8 mouse cellular contexts compared by ENCODE assay signal in the genomic region with DNA sequence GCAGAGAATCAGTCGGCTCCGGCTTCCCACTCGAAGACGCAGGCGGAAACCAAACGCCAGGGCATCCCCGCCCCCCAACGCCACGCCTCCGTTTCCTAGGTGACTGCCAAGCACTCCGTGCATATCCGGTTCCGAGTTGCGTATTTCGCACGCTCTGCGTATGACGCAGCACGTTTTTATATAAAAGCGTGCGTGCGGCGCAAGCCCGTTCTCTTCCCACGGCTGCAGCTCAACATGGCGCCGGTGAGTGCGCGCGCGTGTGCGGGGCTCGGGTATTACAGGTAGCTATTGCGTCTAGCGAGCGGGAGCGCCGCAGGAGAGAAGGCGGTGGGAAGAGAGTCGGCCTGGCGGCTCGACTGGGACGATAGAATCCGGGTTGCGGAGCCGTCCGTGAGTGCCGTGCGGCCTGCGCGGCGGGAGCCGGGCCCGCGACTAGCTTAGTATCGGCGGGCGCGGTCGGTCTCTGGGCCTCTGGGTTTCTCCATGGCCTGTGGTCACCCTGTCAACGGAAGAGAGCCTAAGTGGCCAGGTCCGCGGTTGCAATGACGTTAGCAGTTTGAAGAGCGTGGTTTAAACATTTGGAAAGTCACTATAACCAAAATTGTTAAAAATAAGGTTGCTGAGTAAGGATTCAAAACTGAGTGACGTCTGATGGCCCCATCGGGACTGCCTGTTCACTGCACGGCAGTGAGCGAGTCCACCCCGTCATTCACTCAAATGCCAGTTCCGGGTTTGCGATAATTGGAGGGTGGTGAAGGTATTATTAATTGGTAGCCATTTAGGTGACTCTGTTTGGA. TPM values are rescaled to one million over a fixed set of nuclear protein-coding genes. Genes with fewer than 3 reads are reported as not detected.
A peak's percentile ranks its signal among the peaks of the same experiment; 100 is the strongest.
DNase-seq lines count a peak whose midpoint lies in the region; ATAC-seq and TF ChIP-seq lines count a peak whose summit lies in the region.

A gene (plus strand): TSS at position 136 of the 797 bp plus-strand sequence.

- TF ChIP-seq CTCF in kidney, adult 2 months (conservative IDR thresholded peaks at IDR 0.05; ENCODE audit: insufficient read depth, insufficient read length, low read depth, low read length), result no peak
- TF ChIP-seq CTCF in spleen, adult 2 months (IDR thresholded peaks at IDR 0.05; ENCODE audit: extremely low read depth, insufficient read depth, insufficient read length, insufficient replicate concordance), result no peak

- peak; percentile 99 for ATAC-seq in embryonic facial prominence, embryonic 13.5 days (ENCODE audit: insufficient number of reproducible peaks, insufficient read depth, low FRiP score, low TSS enrichment, low read depth)
- peak; percentile 98 for ATAC-seq in limb, embryonic 12.5 days (ENCODE audit: insufficient number of reproducible peaks, insufficient read depth, low FRiP score, low TSS enrichment, low read depth)
- peak; percentile 100 for ATAC-seq in midbrain, embryonic 15.5 days (replicated peaks)

- H3K27me3 ChIP-seq in embryonic facial prominence, embryonic 13.5 days, result no peaks in the 10 kb centered on the region
- no peaks in the 10 kb centered on the region for H3K27me3 ChIP-seq in kidney, adult 2 months (replicated peaks; ENCODE audit: control insufficient read depth, insufficient read depth, low read length)
- no peaks in the 10 kb centered on the region for H3K27me3 ChIP-seq in limb, embryonic 12.5 days
- no peaks in the 10 kb centered on the region for H3K27me3 ChIP-seq in midbrain, embryonic 15.5 days (replicated peaks)
- H3K27me3 ChIP-seq in spleen, adult 2 months (ENCODE audit: control insufficient read depth, insufficient read depth, low read length), result no peaks in the 10 kb centered on the region

- peak within 1 kb of the TSS; percentile 83 for H3K27ac ChIP-seq in embryonic facial prominence, embryonic 13.5 days
- H3K27ac ChIP-seq in kidney, adult 2 months (ENCODE audit: insufficient read depth, low read depth, low read length), result peak within 1 kb of the TSS; percentile 80
- peak within 1 kb of the TSS; percentile 84 for H3K27ac ChIP-seq in limb, embryonic 12.5 days
- H3K27ac ChIP-seq in midbrain, embryonic 15.5 days, result peak within 1 kb of the TSS; percentile 88
- peak within 1 kb of the TSS; percentile 89 for H3K27ac ChIP-seq in spleen, adult 2 months (ENCODE audit: insufficient read depth, low read length)

- DNase-seq in 3134 (ENCODE audit: extremely low read depth, insufficient read length, low spot score), result peak; percentile 96
- peak; percentile 100 for DNase-seq in adrenal gland, postnatal 36 days
- DNase-seq in heart, adult 18-20 months, result peak; percentile 99
- DNase-seq in kidney, adult 2 months, result peak; percentile 99
- peak; percentile 95 to 99 for DNase-seq in spleen, adult 2 months (ENCODE audit: low read depth in 1 of 2, low spot score in 2 of 2)

- peak within 1 kb of the TSS; percentile 95 for H3K9ac ChIP-seq in embryonic facial prominence, embryonic 13.5 days
- peak within 1 kb of the TSS; percentile 89 for H3K9ac ChIP-seq in limb, embryonic 12.5 days (replicated peaks)
- peak within 1 kb of the TSS; percentile 95 for H3K9ac ChIP-seq in midbrain, embryonic 15.5 days

- WGBS in embryonic facial prominence, embryonic 13.5 days, result under 1% methylated on average over 72 of the region's 72 CpGs
- WGBS in kidney, adult 2 months, result under 1% methylated on average over 72 of the region's 72 CpGs
- under 1% methylated on average over 72 of the region's 72 CpGs for WGBS in limb, embryonic 12.5 days
- WGBS in midbrain, embryonic 15.5 days, result under 1% methylated on average over 72 of the region's 72 CpGs
- under 1% methylated on average over 72 of the region's 72 CpGs for WGBS in spleen, adult 2 months

- H3K4me2 ChIP-seq in embryonic facial prominence, embryonic 13.5 days, result peak within 1 kb of the TSS; percentile 67
- peak within 1 kb of the TSS; percentile 70 for H3K4me2 ChIP-seq in limb, embryonic 12.5 days
- peak within 1 kb of the TSS; percentile 66 for H3K4me2 ChIP-seq in midbrain, embryonic 15.5 days

- H3K36me3 ChIP-seq in embryonic facial prominence, embryonic 13.5 days, result peaks cover 23% of the 10 kb centered on the region
- H3K36me3 ChIP-seq in kidney, adult 2 months (ENCODE audit: control insufficient read depth, insufficient read depth, low read length), result peaks cover 3% of the 10 kb centered on the region
- H3K36me3 ChIP-seq in limb, embryonic 12.5 days, result peaks cover 26% of the 10 kb centered on the region
- peaks cover 6% of the 10 kb centered on the region; the same call in 1 of the 2 replicates for H3K36me3 ChIP-seq in midbrain, embryonic 15.5 days (replicated peaks)
- H3K36me3 ChIP-seq in spleen, adult 2 months (ENCODE audit: control insufficient read depth, insufficient read depth, low read length), result peaks cover 7% of the 10 kb centered on the region

- H3K4me1 ChIP-seq in embryonic facial prominence, embryonic 13.5 days, result peaks cover 9% of the 10 kb centered on the region; the same call in 1 of the 2 replicates
- no peaks in the 10 kb centered on the region for H3K4me1 ChIP-seq in kidney, adult 2 months (ENCODE audit: control insufficient read depth, insufficient read depth, low read length)
- H3K4me1 ChIP-seq in limb, embryonic 12.5 days (replicated peaks), result peaks cover 14% of the 10 kb centered on the region
- H3K4me1 ChIP-seq in midbrain, embryonic 15.5 days, result peaks cover 14% of the 10 kb centered on the region
- H3K4me1 ChIP-seq in spleen, adult 2 months (ENCODE audit: control insufficient read depth, insufficient read depth, insufficient read length), result no peaks in the 10 kb centered on the region

- H3K9me3 ChIP-seq in embryonic facial prominence, embryonic 13.5 days, result no peaks in the 10 kb centered on the region
- no peaks in the 10 kb centered on the region for H3K9me3 ChIP-seq in limb, embryonic 12.5 days
- H3K9me3 ChIP-seq in midbrain, embryonic 15.5 days, result no peaks in the 10 kb centered on the region

- TF ChIP-seq POLR2A in kidney, adult 2 months (IDR thresholded peaks at IDR 0.05; ENCODE audit: low read depth, low read length), result peak; percentile 98
- TF ChIP-seq POLR2A in spleen, adult 2 months (IDR thresholded peaks at IDR 0.05; ENCODE audit: low read depth, low read length), result peak; percentile 92

- H3K4me3 ChIP-seq in embryonic facial prominence, embryonic 13.5 days, result peak within 1 kb of the TSS; percentile 79
- peak within 1 kb of the TSS; percentile 92 for H3K4me3 ChIP-seq in kidney, adult 2 months (ENCODE audit: insufficient read depth, low read depth, low read length)
- H3K4me3 ChIP-seq in limb, embryonic 12.5 days (replicated peaks), result peak within 1 kb of the TSS; percentile 82
- peak within 1 kb of the TSS; percentile 74 for H3K4me3 ChIP-seq in midbrain, embryonic 15.5 days
- H3K4me3 ChIP-seq in spleen, adult 2 months (ENCODE audit: extremely low read depth, insufficient read depth, insufficient read length), result peak within 1 kb of the TSS; percentile 95

RNA-seq across cellular contexts. Expression of the gene that starts here (rescaled TPM):
- total RNA-seq in adrenal gland, postnatal 36 days (2021), result 100 to 1,000 TPM; 229 to 232 TPM
- polyA plus RNA-seq in embryonic facial prominence, embryonic 13.5 days (2015; fragmentation: Nextera tagmentation; extraction: Ambion mirVana), result 472 and 510 TPM in 2 replicates
- 100 to 1,000 TPM; 110 to 119 TPM for total RNA-seq in heart, adult 18-20 months (2021)
- 6.0 and 14.8 TPM in 2 replicates for polyA plus RNA-seq in kidney, adult 2 months (2012; rRNA removed)
- 480 and 481 TPM in 2 replicates for polyA plus RNA-seq in limb, embryonic 12.5 days (2016; fragmentation: Nextera tagmentation; extraction: Ambion mirVana)
- 172 and 192 TPM in 2 replicates for polyA plus RNA-seq in midbrain, embryonic 15.5 days (2015; fragmentation: Nextera tagmentation; extraction: Ambion mirVana)
- 4.4 and 5.6 TPM in 2 replicates for polyA plus RNA-seq in spleen, adult 2 months (2012; rRNA removed)

Comparison
In these comparisons a context has a peak if more than half of its experiments do, and no peak if none do; other contexts are left out.
1. Peak in every context shown above with its lines: DNase-seq, ATAC-seq, H3K4me3 ChIP-seq and H3K27ac ChIP-seq.
2. RNA of the gene that starts here (polyA plus RNA-seq): 480 to 481 TPM in limb, embryonic 12.5 days, 472 to 510 TPM in embryonic facial prominence, embryonic 13.5 days and 172 to 192 TPM in midbrain, embryonic 15.5 days; 6.0 to 14.8 TPM in kidney, adult 2 months and 4.4 to 5.6 TPM in spleen, adult 2 months; every median in the first group is over 10 times any median in the second.